Mouse (Mus musculus): ENCODE measurements around the gene Treml1.

Gene Treml1

GRCm38 (mm10) chr17:48360462-48360861 is 746 bp downstream of the Treml1 start:
- no peak for DNase-seq (ENCODE audit: low read depth, low spot score)

DNA sequence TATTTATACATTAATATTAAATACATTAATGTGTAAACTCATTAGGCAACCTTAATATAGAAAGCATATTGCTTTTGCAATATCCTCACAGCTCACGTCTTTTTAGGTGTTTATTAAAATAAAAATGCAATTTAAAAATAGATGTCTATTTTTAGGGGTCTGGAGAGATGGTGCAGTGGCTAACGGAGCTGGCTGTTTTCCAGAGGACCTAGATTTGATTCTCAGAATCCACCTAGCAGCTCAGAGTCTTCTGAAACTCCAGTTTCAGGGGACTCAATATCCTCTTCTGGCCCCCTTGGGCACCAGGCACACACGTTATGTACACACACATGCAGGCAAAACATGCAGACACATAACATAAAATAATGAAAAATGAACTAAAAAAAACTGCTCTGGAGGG is 2.6 kb downstream of the Treml1 start:
- DNase-seq (ENCODE audit: low read depth, low spot score) = no peak

DNA sequence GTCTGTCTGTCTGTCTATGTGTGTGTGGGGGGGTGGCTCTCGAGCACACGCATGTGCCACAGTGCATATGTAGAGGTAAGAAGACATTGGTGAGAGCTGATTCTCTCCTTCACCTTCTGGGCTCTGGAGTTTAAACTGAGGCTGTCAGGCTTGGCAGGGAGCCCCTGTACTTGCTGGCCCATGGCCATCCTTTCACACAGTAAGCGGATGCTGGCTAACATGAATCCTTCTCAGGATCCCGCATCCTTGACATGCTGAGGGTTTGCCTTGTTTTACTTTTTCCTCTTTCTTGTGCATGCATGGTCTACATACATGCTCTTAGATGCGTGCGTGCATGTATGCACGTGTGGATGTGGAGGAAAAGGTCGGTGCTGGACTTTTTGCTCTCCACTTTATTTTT is 3.2 kb downstream of the Treml1 start:
- DNase-seq (ENCODE audit: low read depth, low spot score) = no peak

GRCm38 (mm10) chr17:48363421-48363965 is 3.8 kb downstream of the Treml1 start:
- DNase-seq (ENCODE audit: low read depth, low spot score) = no peak

DNA sequence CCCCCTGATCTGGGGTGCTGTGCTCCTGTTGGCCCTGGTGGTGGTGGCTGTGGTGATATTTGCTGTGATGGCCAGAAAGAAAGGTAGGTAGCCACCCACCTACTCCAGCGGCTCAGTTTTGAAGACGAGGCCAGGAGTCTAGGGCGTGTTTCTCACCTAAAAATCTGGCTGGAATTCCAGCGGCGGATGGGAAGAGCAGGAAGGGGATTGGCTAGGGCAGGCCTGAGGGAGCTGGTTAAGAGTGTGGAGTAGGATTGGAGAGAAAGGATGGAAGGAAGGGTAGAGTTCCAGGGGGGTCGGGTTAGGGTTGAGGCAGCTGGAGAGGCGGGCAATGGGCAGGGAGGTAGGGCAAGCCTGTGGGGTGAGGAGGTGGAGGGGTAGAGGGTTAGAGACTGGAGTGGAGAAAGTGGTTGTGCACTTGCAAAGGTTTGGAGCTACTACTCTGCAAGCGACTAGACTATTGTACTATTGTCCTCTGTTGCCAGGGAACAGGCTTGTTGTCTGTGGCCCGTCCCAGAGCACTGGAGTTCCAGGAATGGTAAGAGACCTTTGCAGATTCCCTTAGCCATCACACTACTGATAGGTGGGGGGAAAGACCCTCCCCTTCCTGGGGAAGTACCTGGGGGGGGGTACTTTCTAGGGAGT is 5.9 kb downstream of the Treml1 start:
- DNase-seq (ENCODE audit: low read depth, low spot score) = no peak

DNA sequence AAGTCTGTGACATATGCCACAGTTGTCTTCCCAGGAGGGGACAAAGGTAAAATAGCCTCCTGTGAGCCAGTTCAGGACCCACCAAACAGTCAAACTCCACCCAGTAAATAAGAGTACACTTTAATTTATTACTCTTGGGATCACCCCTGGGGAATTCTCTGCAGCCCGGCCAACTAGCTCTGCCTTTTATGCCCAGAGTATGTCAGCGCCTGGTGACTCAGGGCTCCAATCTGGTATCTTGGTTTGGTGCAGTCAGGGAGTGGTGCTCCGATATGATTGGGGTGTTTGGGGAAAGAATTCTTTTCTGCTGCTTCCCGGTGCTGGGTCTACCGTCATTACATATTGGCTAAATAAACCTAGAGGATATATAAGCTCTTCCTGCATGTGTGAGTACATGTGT is 7.1 kb downstream of the Treml1 start:
- DNase-seq (ENCODE audit: low read depth, low spot score) = no peak

- DNase-seq (ENCODE audit: low read depth, low spot score) = no peak
Measured at GRCm38 (mm10) chr17:48371621-48372020, 11.9 kb downstream of the Treml1 start.

GRCm38 (mm10) chr17:48372987-48373386 is 13.3 kb downstream of the Treml1 start:
- DNase-seq (ENCODE audit: low read depth, low spot score) = no peak

DNA sequence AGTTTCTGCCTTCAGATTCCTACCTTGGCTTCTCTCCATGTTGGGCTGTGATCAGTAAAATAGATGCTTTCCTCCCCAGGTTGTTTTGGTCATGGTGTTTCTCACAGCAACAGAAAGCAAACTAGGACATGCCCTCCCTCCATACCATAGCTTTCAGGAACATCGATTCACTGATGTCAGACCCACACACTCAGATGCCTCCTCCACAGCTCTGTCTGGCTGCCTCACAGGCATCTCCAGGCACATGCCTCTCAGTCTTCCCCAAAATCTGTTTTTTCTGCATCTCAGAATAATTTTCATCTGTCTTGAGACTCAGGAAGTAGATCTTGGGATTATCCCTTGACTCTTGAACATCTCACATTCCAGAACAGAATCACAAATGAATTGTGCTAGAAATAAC is 16.4 kb downstream of the Treml1 start:
- DNase-seq (ENCODE audit: low read depth, low spot score) = no peak

- DNase-seq (ENCODE audit: low read depth, low spot score) = no peak
Measured at GRCm38 (mm10) chr17:48379050-48379449, 19.3 kb downstream of the Treml1 start.

GRCm38 (mm10) chr17:48385786-48386461 is 26.2 kb downstream of the Treml1 start:
- DNase-seq (ENCODE audit: low read depth, low spot score) = no peak

GRCm38 (mm10) chr17:48388666-48389065 is 28.9 kb downstream of the Treml1 start:
- DNase-seq (ENCODE audit: low read depth, low spot score) = no peak

GRCm38 (mm10) chr17:48389442-48389841 is 29.7 kb downstream of the Treml1 start:
- no peak for DNase-seq (ENCODE audit: low read depth, low spot score)

DNA sequence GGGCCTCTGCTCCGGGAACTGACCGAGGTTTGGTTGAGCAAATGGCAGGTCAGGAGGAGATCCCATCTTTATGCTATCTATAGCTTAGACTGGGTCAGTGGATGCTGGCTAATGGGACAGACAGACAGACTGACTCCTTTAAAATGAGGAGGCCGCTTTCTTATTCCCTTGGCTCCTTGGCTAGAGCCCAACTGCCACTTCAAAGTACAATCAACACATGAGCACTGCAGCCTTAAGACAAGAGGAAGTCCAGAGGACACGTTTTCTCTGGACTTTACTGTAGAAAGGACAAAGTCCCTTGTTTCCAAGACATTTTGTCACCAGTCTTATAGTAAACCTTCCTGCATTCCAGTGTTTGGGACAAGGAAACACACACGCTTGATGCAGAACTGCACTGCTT is 31.7 kb downstream of the Treml1 start:
- no peak for DNase-seq (ENCODE audit: low read depth, low spot score)

GRCm38 (mm10) chr17:48392616-48393015 is 32.9 kb downstream of the Treml1 start:
- no peak for DNase-seq (ENCODE audit: low read depth, low spot score)

- DNase-seq (ENCODE audit: low read depth, low spot score) = no peak
Measured at GRCm38 (mm10) chr17:48401710-48402109, 42.0 kb downstream of the Treml1 start.

GRCm38 (mm10) chr17:48402751-48403150 is 43.0 kb downstream of the Treml1 start:
- DNase-seq (ENCODE audit: low read depth, low spot score) = no peak

- no peak for DNase-seq (ENCODE audit: low read depth, low spot score)
Measured at GRCm38 (mm10) chr17:48403848-48404247, 44.1 kb downstream of the Treml1 start.

GRCm38 (mm10) chr17:48404706-48405105 is 45.0 kb downstream of the Treml1 start:
- no peak for DNase-seq (ENCODE audit: low read depth, low spot score)

- no peak for DNase-seq (ENCODE audit: low read depth, low spot score)
Measured at GRCm38 (mm10) chr17:48407154-48407553, 47.4 kb downstream of the Treml1 start.

DNA sequence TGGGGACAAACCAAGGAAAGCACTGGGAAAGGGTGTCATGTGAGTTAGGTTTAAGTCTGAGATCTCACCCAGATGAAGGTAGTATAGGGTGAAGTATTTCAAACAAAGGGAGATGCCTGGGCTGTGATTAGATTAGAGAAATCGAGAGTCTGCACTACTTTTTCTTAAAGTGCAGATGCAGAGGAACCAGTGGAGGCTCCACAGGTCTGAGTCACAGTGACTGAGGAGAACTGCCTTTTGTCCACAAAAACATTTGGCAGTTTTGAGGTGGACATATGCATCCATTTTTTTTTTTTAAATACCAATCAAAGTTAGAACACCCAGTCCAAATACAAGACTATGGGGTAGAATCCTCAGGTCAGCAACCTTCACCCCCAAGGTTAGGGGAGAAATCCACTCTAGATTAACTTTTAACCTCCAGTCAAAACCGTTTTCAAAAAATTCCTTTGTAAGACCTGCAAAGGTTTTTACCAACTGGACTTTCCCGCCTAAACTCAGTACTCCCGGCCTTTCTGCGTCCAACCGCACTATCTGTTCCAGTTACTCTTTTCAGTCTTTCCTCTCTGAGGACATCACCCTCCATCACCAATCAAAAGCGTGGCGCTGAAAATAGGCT is 48.3 kb downstream of the Treml1 start:
- DNase-seq (ENCODE audit: low read depth, low spot score) = no peak

GRCm38 (mm10) chr17:48408526-48409291 is 49.0 kb downstream of the Treml1 start:
- DNase-seq (ENCODE audit: low read depth, low spot score) = no peak
